Mouse (Mus musculus) liver, embryonic 16.5 days (tissue): ENCODE data around the gene Gnat1. TPM values are rescaled to one million over a fixed set of nuclear protein-coding genes. Genes with fewer than 3 reads are reported as not detected.
"Not testable (repeated sequence)": the region's sequence is repeated elsewhere in the genome, so short reads cannot be mapped to it uniquely, and the experiment has no call there.

ENCODE experiments used
- ATAC-seq: fragments of 200-750 bp; cut with Nextera tagmentation; 2 replicates; pipeline ENCODE4 v1.8.0; 2017; ENCODE audit warnings: low read depth, mild to moderate bottlenecking, moderate number of reproducible peaks, moderate library complexity
- H3K27ac ChIP-seq: fragments of 300-500 bp; sonication (generic); 2 replicates; pipeline ENCODE4 v1.5.1; 2014; ENCODE audit warnings: mild to moderate bottlenecking, low read length
- H3K27me3 ChIP-seq: fragments of 300-500 bp; sonication (generic); 2 replicates; pipeline ENCODE4 v1.6.1; 2014; ENCODE audit warnings: low read depth, low read length, mixed read lengths; ENCODE audit not compliant: control insufficient read depth, insufficient read depth
- H3K36me3 ChIP-seq: fragments of 300-500 bp; sonication (generic); 2 replicates; pipeline ENCODE4 v1.6.1; 2014; ENCODE audit warnings: mild to moderate bottlenecking; ENCODE audit not compliant: control insufficient read depth, insufficient read depth
- H3K4me1 ChIP-seq: fragments of 300-500 bp; sonication (generic); 2 replicates; pipeline ENCODE4 v1.6.1; 2014; ENCODE audit warnings: low read depth, low read length, mixed read lengths; ENCODE audit not compliant: control insufficient read depth
- H3K4me2 ChIP-seq: fragments of 300-500 bp; sonication (generic); 2 replicates; pipeline ENCODE4 v1.6.1; 2014; ENCODE audit warnings: low read depth, low read length, mixed read lengths
- H3K4me3 ChIP-seq: fragments of 300-500 bp; sonication (generic); 2 replicates; pipeline ENCODE4 v1.5.1; 2014; ENCODE audit warnings: low read depth, mild to moderate bottlenecking, low read length
- H3K9ac ChIP-seq: fragments of 300-500 bp; sonication (generic); 2 replicates; pipeline ENCODE4 v1.6.1; 2014; ENCODE audit warnings: low read depth, low read length
- H3K9me3 ChIP-seq: fragments of 300-500 bp; sonication (generic); replicated peaks from 2 replicates; pipeline ENCODE4 v1.6.1; 2016; ENCODE audit warnings: low read length; ENCODE audit not compliant: control insufficient read depth
- WGBS: fragments of 180-500 bp; shearing (Covaris S2); extraction: QIAGEN DNeasy Blood & Tissue Kit; methylation state at CpG from one replicate; pipeline ENCODE4 v1.1.7; 2014; ENCODE audit not compliant: insufficient replicate concordance; 5-methylcytosine and 5-hydroxymethylcytosine counted together
- polyA plus RNA-seq: library from polyadenylated mRNA; unstranded; fragments of >200 nt; fragmentation: Nextera tagmentation; extraction: Ambion mirVana; gene quantifications from 2 replicates; pipeline ENCODE4 v1.2.1, GENCODE M21; 2015

The Gnat1 gene
- polyA plus RNA-seq, 1 experiment from 2014 or later: 1.1 TPM

- Histone ChIP-seq H3K4me3 (no peak overlapping the region), H3K27me3 (peaks cover 32% of the 10 kb centered on the region), H3K9ac (no peak overlapping the region), H3K27ac (no peak overlapping the region), H3K4me1 (peaks cover 9% of the 10 kb centered on the region), H3K9me3 (no peaks in the 10 kb centered on the region), H3K4me2 (no peak overlapping the region), H3K36me3 (no peaks in the 10 kb centered on the region)
- no peak for ATAC-seq
- whole genome bisulfite sequencing: 75% methylated on average over 2 of the region's 2 CpGs
These were observed 651 bp downstream of the Gnat1 start for GRCm38 (mm10) chr9:107678861-107679260.

GRCm38 (mm10) chr9:107677819-107678526 lies 1.5 kb downstream of the Gnat1 start:
- 34% methylated on average over 14 of the region's 14 CpGs for WGBS
- H3K27me3 ChIP-seq: peaks cover 35% of the 10 kb centered on the region
- not testable (repeated sequence) for H3K4me2 ChIP-seq

DNA sequence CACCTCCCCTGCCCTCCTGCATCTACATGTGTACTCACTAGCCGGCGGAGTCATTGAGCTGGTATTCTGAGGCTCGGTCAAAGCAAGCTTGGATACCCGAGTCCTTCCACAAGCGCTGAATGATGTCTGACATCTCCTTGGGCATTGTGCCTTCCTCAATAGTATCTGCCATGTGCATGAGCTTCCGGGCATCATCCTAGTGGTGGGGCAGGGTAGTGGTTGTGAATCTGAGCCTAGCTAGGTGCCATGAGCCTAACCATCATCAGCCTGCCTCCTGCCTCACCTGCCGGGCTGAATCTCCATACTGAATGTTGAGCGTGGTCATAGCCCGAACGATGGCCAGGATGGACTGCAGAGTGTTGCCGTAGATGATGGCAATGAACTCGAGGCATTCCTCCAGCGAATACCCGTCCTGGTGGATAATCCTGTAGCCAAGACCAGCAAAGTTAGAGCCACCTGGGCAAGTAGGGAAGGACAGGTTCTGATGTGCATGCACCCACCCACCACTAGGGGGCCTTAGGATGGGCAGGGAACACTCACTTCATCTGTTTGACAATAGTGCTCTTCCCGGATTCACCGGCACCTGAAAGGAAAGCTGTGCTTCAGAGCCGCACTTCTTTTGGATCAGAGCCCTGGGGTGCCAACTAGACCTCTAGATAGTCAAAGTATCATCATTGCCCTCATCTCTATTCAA lies 2.3 kb downstream of the Gnat1 start:
- no peaks in the 10 kb centered on the region for H3K36me3 ChIP-seq
- H3K9ac ChIP-seq: no peak overlapping the region
- 15% methylated on average over 17 of the region's 17 CpGs for WGBS
- no peak overlapping the region for H3K4me3 ChIP-seq
- ATAC-seq: no peak
- H3K9me3 ChIP-seq: no peaks in the 10 kb centered on the region
- H3K4me1 ChIP-seq: peaks cover 9% of the 10 kb centered on the region
- no peak overlapping the region for H3K4me2 ChIP-seq
- no peak overlapping the region for H3K27ac ChIP-seq
- peaks cover 35% of the 10 kb centered on the region for H3K27me3 ChIP-seq

More at GRCm38 (mm10) chr9:107677819-107678526, 1.5 kb downstream of the Gnat1 start:
- H3K36me3 ChIP-seq, H3K4me3 ChIP-seq, H3K9ac ChIP-seq, H3K4me1 ChIP-seq, ATAC-seq, H3K27ac ChIP-seq, H3K9me3 ChIP-seq: not testable (repeated sequence)

GRCm38 (mm10) chr9:107676302-107676701 lies 3.2 kb downstream of the Gnat1 start:
- Histone ChIP-seq H3K4me3 (peak overlapping the region; percentile 34), H3K9me3 (no peaks in the 10 kb centered on the region), H3K27me3 (peaks cover 35% of the 10 kb centered on the region), H3K27ac (no peak overlapping the region), H3K4me2 (peak overlapping the region; percentile 51), H3K36me3 (no peaks in the 10 kb centered on the region), H3K9ac (peak overlapping the region; percentile 20; the same call in 1 of the 2 replicates), H3K4me1 (peaks cover 9% of the 10 kb centered on the region)
- no peak for ATAC-seq
- 5% methylated on average over 25 of the region's 25 CpGs for WGBS

- WGBS: 1% methylated on average over 39 of the region's 39 CpGs
- Histone ChIP-seq H3K36me3 (no peaks in the 10 kb centered on the region), H3K9ac (no peak overlapping the region), H3K4me2 (peak overlapping the region; percentile 51), H3K4me3 (peak overlapping the region; percentile 34), H3K27me3 (peaks cover 35% of the 10 kb centered on the region), H3K4me1 (peaks cover 9% of the 10 kb centered on the region), H3K27ac (peak overlapping the region; percentile 5; the same call in 1 of the 2 replicates), H3K9me3 (no peaks in the 10 kb centered on the region)
- peak; percentile 32 for ATAC-seq
These were observed 3.7 kb downstream of the Gnat1 start for GRCm38 (mm10) chr9:107675671-107676301.

GRCm38 (mm10) chr9:107674609-107675429 lies 4.7 kb downstream of the Gnat1 start:
- H3K27me3 ChIP-seq: peaks cover 35% of the 10 kb centered on the region
- ATAC-seq: peak; percentile 90
- H3K4me3 ChIP-seq: no peak overlapping the region

DNA sequence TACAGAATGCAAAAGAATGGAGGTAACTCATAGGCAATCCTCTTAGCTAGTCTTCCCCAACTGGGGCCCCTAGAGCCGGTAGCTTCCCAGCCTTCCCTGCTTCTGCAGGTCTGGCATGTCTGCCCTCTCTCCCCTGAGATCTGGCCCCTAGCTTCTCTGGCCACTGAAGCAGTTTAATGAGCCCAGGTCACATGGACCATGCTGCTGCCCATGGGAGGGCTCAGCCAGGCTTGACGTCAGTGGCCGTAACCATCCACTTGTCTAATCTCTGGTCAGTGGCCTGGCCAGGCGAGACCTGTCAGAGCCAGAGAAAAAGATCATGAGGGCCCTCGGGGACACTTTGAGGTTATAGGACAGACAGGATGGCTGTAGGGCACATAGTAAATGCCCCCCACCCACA lies 9.3 kb downstream of the Gnat1 start:
- 65% methylated on average over 5 of the region's 5 CpGs for WGBS
- no peak for ATAC-seq
- Histone ChIP-seq H3K9me3 (no peaks in the 10 kb centered on the region), H3K36me3 (no peaks in the 10 kb centered on the region), H3K27ac (no peak overlapping the region), H3K9ac (no peak overlapping the region), H3K4me2 (no peak overlapping the region), H3K4me3 (no peak overlapping the region), H3K4me1 (no peaks in the 10 kb centered on the region; the same call in none of the 2 replicates), H3K27me3 (peaks cover 49% of the 10 kb centered on the region)

More at GRCm38 (mm10) chr9:107674609-107675429, 4.7 kb downstream of the Gnat1 start:
- 39% methylated on average over 9 of the region's 9 CpGs for WGBS
- Histone ChIP-seq H3K4me2 (no peak overlapping the region), H3K4me1 (peaks cover 9% of the 10 kb centered on the region), H3K36me3 (no peaks in the 10 kb centered on the region), H3K9ac (no peak overlapping the region), H3K27ac (peak overlapping the region; percentile 77), H3K9me3 (no peaks in the 10 kb centered on the region)

GRCm38 (mm10) chr9:107669480-107669945 lies 10.0 kb downstream of the Gnat1 start, which contains the start of gene Slc38a3:
Slc38a3 (minus strand) TSS chr9:107669530.
- H3K36me3 ChIP-seq: no peaks in the 10 kb centered on the region
- WGBS: 70% methylated on average over 9 of the region's 9 CpGs
- H3K4me2 ChIP-seq: peak within 1 kb of the TSS; percentile 42; the same call in 1 of the 2 replicates
- no peak within 1 kb of the TSS for H3K9ac ChIP-seq
- H3K4me1 ChIP-seq: no peaks in the 10 kb centered on the region; the same call in none of the 2 replicates
- no peak for ATAC-seq
- H3K27me3 ChIP-seq: peaks cover 49% of the 10 kb centered on the region
- H3K4me3 ChIP-seq: no peak within 1 kb of the TSS
- H3K27ac ChIP-seq: peak within 1 kb of the TSS; percentile 62
- no peaks in the 10 kb centered on the region for H3K9me3 ChIP-seq
